Mouse (Mus musculus) erythroblast, embryonic 14.5 days (primary cell): ENCODE results near the gene Ebp. TPM values are rescaled to one million over a fixed set of nuclear protein-coding genes. Genes with fewer than 3 reads are reported as not detected.

ENCODE experiments used
- H3K27me3 ChIP-seq: 2 replicates; pipeline ENCODE4 v1.6.1; 2012; ENCODE audit warnings: inconsistent platforms; ENCODE audit not compliant: control insufficient read depth
- H3K36me3 ChIP-seq: 2 replicates; pipeline ENCODE4 v1.6.1; 2012; ENCODE audit warnings: mild to moderate bottlenecking, inconsistent platforms; ENCODE audit not compliant: control insufficient read depth
- H3K4me1 ChIP-seq: 2 replicates; pipeline ENCODE4 v1.6.1; 2012; ENCODE audit warnings: inconsistent platforms; ENCODE audit not compliant: control insufficient read depth
- H3K4me3 ChIP-seq: replicated peaks from 2 replicates; pipeline ENCODE3; 2012; ENCODE audit warnings: moderate library complexity, mild to moderate bottlenecking, inconsistent platforms
- H3K9me3 ChIP-seq: 2 replicates; pipeline ENCODE4 v1.6.1; 2012; ENCODE audit warnings: low read length, inconsistent platforms, mixed read lengths; ENCODE audit not compliant: control insufficient read depth
- GATA1 ChIP-seq: IDR thresholded peaks from 2 replicates; pipeline ENCODE4 v1.6.1; 2012; ENCODE audit warnings: low read length, inconsistent platforms, mixed read lengths
- TAL1 ChIP-seq: IDR thresholded peaks from 3 replicates; pipeline ENCODE4 v1.6.1; 2012; ENCODE audit warnings: low read length, inconsistent platforms, mixed read lengths
- polyA plus RNA-seq: library from polyadenylated mRNA; stranded (reverse); fragments of >175 nt; gene quantifications from 2 replicates; pipeline ENCODE4 v1.2.3, GENCODE M21; 2012

Gene Ebp
- 0.47 and 0.57 TPM in 2 replicates for polyA plus RNA-seq

DNA sequence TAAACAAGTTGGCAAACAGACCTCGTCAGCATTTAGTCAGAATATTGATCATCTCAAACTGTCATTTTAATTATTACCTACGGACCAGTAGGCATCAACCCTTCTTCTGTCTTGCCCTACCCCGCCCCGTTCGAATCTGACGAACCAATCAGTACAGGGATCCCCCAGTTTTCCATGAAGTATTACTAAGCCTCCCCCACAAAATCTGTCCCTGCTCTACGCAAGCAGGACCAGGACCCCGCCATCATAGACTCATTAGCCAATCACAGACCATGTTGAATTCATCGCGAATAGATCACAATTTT is at the start of gene Ebp:
Gene Ebp (minus strand): TSS at position 94 of the 305 bp plus-strand sequence.
- TF ChIP-seq TAL1 (no peak), GATA1 (no peak)
- no peaks in the 10 kb centered on the region for H3K27me3 ChIP-seq
- H3K4me3 ChIP-seq: peak within 1 kb of the TSS; percentile 92
- H3K4me1 ChIP-seq: peaks cover 24% of the 10 kb centered on the region
- peaks cover 6% of the 10 kb centered on the region; the same call in 1 of the 2 replicates for H3K9me3 ChIP-seq
- peaks cover 7% of the 10 kb centered on the region for H3K36me3 ChIP-seq

DNA sequence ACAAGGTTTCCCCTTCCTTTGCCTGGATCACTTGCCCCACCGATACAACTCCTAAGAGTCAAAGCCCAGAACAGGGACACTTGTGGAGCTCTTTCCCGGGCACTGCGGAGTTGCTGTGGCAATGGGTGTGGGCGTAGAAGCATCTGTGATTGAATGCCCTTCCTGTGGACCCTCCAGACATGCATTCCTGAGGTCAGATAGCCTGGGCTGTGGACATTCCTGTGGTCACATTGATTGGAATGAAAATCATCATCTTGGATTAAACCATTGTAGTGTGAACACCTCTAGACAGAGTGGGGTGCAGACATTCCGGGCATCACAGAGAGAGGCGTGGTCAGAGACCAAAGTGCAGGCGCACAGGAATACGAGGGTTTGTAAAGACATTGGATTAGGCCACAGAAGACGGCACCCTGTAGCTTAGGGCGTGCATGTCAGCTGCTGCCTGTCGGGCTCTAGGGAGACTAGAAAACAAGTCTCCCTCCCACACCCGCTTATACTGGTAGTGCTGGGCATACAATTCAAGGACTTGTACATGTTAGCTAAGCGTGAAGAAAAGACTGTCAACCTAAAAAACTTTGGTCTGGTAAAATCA is 45.6 kb upstream of the Ebp start:
- H3K27me3 ChIP-seq: no peaks in the 10 kb centered on the region
- peaks cover 5% of the 10 kb centered on the region for H3K4me1 ChIP-seq
- TF ChIP-seq TAL1 (no peak), GATA1 (no peak)
- H3K4me3 ChIP-seq: no peak overlapping the region
- H3K36me3 ChIP-seq: peaks cover 39% of the 10 kb centered on the region
- no peaks in the 10 kb centered on the region; the same call in 1 of the 2 replicates for H3K9me3 ChIP-seq

DNA sequence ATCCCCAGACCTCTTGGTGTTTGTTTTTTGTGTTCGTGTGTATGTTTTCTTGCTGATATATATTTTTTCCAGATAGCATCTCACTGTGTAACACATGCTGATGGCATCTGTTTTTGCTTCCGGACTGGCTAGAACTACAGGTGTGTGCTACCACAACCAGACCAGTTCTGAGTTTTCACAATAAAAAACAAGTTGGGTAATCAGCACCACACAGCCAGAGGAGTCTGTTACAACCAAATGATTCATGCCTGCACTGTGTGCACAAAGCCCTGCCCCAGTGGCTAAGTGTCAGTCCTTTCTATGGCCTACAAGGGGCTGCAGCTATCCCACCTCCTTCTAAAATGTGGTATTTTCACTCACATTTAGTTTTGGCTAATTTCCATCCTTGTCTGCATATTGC is 43.4 kb upstream of the Ebp start:
- H3K36me3 ChIP-seq: peaks cover 23% of the 10 kb centered on the region
- no peak overlapping the region for H3K4me3 ChIP-seq
- no peaks in the 10 kb centered on the region for H3K27me3 ChIP-seq
- peaks cover 17% of the 10 kb centered on the region for H3K4me1 ChIP-seq
- no peak for TF ChIP-seq GATA1
- TF ChIP-seq TAL1: no peak
- no peaks in the 10 kb centered on the region; the same call in 1 of the 2 replicates for H3K9me3 ChIP-seq

- Histone ChIP-seq H3K4me3 (no peak overlapping the region), H3K9me3 (no peaks in the 10 kb centered on the region), H3K27me3 (no peaks in the 10 kb centered on the region), H3K36me3 (no peaks in the 10 kb centered on the region; the same call in 1 of the 2 replicates), H3K4me1 (peaks cover 22% of the 10 kb centered on the region)
- TF ChIP-seq TAL1 (no peak), GATA1 (no peak)
Measured at GRCm38 (mm10) chrX:8233602-8234001, 40.3 kb upstream of the Ebp start.

GRCm38 (mm10) chrX:8230272-8230671 is 37.0 kb upstream of the Ebp start:
- no peak overlapping the region for H3K4me3 ChIP-seq
- no peaks in the 10 kb centered on the region for H3K27me3 ChIP-seq

DNA sequence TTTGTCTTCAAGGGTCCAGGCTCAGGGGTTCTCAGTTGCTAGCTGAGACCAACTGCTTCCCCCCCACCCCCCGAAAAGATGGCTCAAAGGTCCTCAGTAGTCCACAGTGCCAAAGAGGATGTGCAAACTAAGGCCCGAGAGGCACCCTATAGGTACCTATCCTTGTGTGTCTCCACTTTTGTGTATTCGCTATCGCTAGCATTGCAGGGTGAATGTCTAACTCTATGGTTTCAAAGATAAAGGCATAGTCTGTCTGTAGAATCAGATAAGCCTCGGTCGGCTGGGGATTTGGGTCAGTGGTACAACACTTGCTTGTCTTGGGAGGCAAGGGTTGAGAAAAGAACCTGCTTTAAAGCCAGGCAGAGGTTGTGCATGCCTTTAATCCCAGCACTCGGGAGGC is 30.2 kb upstream of the Ebp start:
- peaks cover 12% of the 10 kb centered on the region for H3K27me3 ChIP-seq
- H3K9me3 ChIP-seq: no peaks in the 10 kb centered on the region
- TF ChIP-seq GATA1 (no peak), TAL1 (no peak)
- H3K36me3 ChIP-seq: no peaks in the 10 kb centered on the region
- H3K4me3 ChIP-seq: no peak overlapping the region
- peaks cover 9% of the 10 kb centered on the region for H3K4me1 ChIP-seq

More at GRCm38 (mm10) chrX:8230272-8230671, 37.0 kb upstream of the Ebp start:
- TF ChIP-seq TAL1: no peak
- TF ChIP-seq GATA1: no peak
- Histone ChIP-seq H3K36me3 (no peaks in the 10 kb centered on the region), H3K9me3 (no peaks in the 10 kb centered on the region), H3K4me1 (peaks cover 22% of the 10 kb centered on the region)

DNA sequence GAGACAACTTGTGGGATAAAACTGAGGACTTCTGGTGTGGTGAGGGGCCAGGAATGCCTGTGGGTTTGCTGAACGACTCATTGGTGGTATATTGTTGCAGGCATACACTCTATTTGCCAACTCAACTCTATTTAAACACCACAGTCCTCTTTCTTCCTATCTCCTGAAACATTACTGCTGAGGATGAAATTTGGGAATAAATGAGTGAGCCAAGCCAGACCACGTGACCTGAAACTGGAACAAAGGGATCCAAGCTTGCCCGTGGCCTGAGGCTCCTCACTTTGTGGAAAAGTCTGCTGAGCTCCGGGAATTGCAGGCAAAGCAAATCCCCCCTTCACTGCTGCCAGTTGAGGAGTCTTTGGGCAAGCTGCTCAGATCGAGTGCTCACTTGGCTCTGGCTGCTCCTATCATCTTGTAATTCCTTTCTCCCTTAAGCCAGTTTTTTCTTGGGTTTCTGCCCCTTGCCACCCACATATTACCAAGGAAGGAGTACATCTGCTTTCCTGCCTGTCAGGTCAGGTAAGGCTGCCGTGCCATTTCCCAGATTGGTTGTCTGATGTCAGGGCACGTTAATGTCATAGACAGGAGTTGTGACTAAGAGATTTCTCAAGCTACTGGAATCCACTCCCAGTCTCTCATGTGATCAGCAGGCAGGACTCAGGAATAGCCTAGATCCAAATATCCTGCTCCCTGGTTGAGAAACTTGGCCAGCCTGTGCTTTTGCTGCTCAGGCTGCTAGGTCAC is 29.5 kb upstream of the Ebp start:
- Histone ChIP-seq H3K4me3 (no peak overlapping the region), H3K9me3 (no peaks in the 10 kb centered on the region), H3K27me3 (peaks cover 17% of the 10 kb centered on the region), H3K4me1 (peaks cover 9% of the 10 kb centered on the region), H3K36me3 (no peaks in the 10 kb centered on the region)
- TF ChIP-seq TAL1: no peak
- no peak for TF ChIP-seq GATA1

DNA sequence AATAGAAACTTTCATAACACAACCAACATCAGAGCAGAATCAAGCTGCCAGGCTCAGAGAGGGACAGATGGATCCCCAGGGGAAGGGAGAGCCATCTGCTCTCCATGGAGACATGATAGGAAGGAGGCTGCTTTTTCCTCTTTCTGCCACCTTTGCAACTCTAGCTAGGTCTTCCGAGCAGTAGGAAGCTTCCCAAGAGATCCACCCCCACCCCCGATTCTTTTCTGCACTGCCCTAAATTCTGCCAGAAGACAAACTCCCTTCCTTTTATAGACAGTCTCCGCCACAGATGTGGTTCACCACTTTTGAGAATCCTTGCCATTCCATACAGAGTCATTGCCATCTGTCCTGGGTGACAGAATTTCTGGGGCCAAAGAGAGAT is 29.0 kb upstream of the Ebp start:
- Histone ChIP-seq H3K27me3 (peaks cover 23% of the 10 kb centered on the region), H3K36me3 (no peaks in the 10 kb centered on the region), H3K4me3 (no peak overlapping the region), H3K4me1 (peaks cover 9% of the 10 kb centered on the region), H3K9me3 (no peaks in the 10 kb centered on the region)
- TF ChIP-seq GATA1 (no peak), TAL1 (no peak)

DNA sequence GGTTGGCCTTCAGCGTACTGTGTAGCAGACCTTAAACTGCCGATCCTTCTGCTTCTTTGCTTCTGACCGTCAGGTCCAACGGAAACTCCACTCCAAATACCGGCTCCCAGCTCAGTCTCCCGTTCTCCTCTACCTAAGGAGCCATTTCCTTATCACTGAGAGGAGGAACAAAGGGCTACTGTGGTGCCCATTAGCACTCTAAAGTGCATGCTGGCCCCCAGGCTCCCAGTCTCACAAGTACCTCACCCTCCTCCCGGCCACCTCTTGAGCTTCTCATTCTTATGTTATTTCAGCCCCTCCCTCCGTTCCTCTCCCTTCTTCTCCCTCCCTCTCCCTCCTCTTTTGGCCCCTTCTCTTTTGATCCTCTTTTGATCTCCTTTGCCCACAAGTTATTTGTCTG is 26.3 kb upstream of the Ebp start:
- Histone ChIP-seq H3K27me3 (peaks cover 28% of the 10 kb centered on the region), H3K36me3 (no peaks in the 10 kb centered on the region), H3K9me3 (no peaks in the 10 kb centered on the region), H3K4me3 (no peak overlapping the region), H3K4me1 (peaks cover 9% of the 10 kb centered on the region)
- no peak for TF ChIP-seq TAL1
- TF ChIP-seq GATA1: no peak
